Mouse (Mus musculus) urinary bladder, postnatal 36 days (tissue): ENCODE measurements around the gene Tldc1.

ENCODE experiments used
- DNase-seq, 2 experiments: peaks; one replicate each; pipeline ENCODE4 v3.0.0; 2022; ENCODE audit warnings: low spot score in 2 of 2, mixed read lengths in 1 of 2

Gene Tldc1

GRCm38 (mm10) chr8:119723676-119724075, 54.5 kb downstream of the Tldc1 start:
- DNase-seq: no peak

DNA sequence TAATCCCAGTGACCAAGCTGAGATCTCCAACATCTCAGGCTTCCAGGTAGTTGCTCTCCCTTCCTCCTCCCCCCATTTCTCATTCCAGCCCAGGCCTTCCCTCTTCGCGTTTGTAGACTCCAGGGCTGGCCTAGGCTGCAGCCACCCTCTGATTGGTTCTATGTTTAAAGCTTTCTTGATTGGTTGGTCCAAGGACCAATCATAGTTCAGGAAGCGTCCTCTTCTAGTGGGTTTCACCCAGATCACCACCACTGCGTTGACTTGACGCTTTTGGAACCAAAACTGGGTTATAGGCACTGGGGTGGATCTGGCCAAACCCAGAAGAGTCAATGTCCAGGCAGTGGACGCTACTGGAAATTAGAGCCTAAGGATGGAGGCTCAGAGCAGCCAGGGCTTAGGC, 55.9 kb downstream of the Tldc1 start:
- DNase-seq: no peak

GRCm38 (mm10) chr8:119719011-119719501, 59.2 kb downstream of the Tldc1 start:
- no peak for DNase-seq

GRCm38 (mm10) chr8:119717765-119718164, 60.5 kb downstream of the Tldc1 start:
- DNase-seq: no peak

GRCm38 (mm10) chr8:119716730-119717299, 61.4 kb downstream of the Tldc1 start:
- DNase-seq: no peak

GRCm38 (mm10) chr8:119715221-119715620, 63.0 kb downstream of the Tldc1 start:
- peak in 1 of 2 experiments; percentile 61 for DNase-seq

GRCm38 (mm10) chr8:119713421-119713820, 64.8 kb downstream of the Tldc1 start:
- no peak for DNase-seq

DNA sequence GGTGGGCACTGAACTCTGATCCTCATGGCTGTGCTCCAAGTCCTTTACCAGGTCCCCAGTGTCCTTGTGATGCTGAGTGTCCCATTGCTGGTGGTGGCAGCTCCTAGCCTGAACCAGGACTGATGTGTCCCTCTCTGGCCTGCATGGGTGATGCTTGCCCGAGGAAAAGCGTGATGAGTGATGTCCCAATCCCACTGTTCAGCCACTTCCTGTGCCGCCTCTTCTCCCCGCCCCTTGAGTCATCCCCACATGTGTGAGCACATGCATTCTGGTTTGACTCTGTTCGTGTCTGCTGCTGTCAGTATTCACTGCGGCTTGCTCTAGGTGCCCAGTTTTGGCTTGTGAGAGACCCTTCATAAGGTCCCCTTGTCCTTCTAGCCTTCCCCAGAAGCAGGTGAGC, 66.0 kb downstream of the Tldc1 start:
- peak in 1 of 2 experiments; percentile 57 for DNase-seq
